Mouse (Mus musculus) small intestine, adult 2 months (tissue): ENCODE results near the gene Dync1i2.

Experiments
- CTCF ChIP-seq: fragments of 200-500 bp; IDR thresholded peaks from 2 replicates; pipeline ENCODE4 v1.5.1; 2012; ENCODE audit warnings: low read depth, mild to moderate bottlenecking, control low read depth, inconsistent platforms, low read length, moderate library complexity, mixed read lengths; ENCODE audit not compliant: insufficient replicate concordance, insufficient read length; ENCODE audit errors: extremely low read depth
- POLR2A ChIP-seq: fragments of 200-500 bp; IDR thresholded peaks from 2 replicates; pipeline ENCODE4 v1.6.1; 2012; ENCODE audit warnings: low read depth, mild to moderate bottlenecking, control low read depth, inconsistent platforms, low read length, moderate library complexity

DNA sequence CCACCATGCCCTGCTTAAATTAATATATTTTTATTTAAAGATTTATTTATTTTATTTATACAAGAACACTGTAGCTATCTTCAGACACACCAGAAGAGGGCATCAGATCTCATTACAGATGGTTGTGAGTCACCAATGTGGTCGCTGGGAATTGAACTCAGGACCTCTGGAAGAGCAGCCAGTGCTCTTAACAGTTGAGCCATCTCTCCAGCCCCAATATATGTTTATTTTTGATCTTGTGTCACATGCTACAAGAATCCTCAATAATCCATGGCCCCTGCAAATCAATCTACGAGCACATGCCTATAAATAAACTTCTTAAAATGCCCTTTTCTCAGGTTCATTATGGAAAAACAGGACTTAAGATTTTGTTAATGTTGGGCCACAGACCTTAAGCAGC is 410 bp upstream of the Dync1i2 start:
- TF ChIP-seq CTCF (no peak), POLR2A (no peak)
